Mouse (Mus musculus) forebrain, embryonic 10.5 days (tissue): Measurements from ENCODE around the gene Aif1. TPM values are rescaled to one million over a fixed set of nuclear protein-coding genes. Genes with fewer than 3 reads are reported as not detected.

Experiments
- DNase-seq: peaks from one replicate; pipeline ENCODE4 v3.0.0-alpha.2; 2017; ENCODE audit warnings: low spot score; ENCODE audit errors: extremely low spot score
- H3K27ac ChIP-seq: fragments of 300-500 bp; sonication (generic); 2 replicates; pipeline ENCODE4 v1.5.1; 2016; ENCODE audit warnings: mild to moderate bottlenecking
- H3K27me3 ChIP-seq: fragments of 300-500 bp; sonication (generic); 2 replicates; pipeline ENCODE4 v1.6.1; 2016; ENCODE audit warnings: mild to moderate bottlenecking; ENCODE audit not compliant: poor library complexity, severe bottlenecking
- H3K36me3 ChIP-seq: fragments of 300-500 bp; sonication (generic); replicated peaks from 2 replicates; pipeline ENCODE4 v1.6.1; 2016; ENCODE audit warnings: mild to moderate bottlenecking, moderate library complexity
- H3K4me1 ChIP-seq: fragments of 300-500 bp; sonication (generic); 2 replicates; pipeline ENCODE4 v1.6.1; 2016
- H3K4me3 ChIP-seq: fragments of 300-500 bp; sonication (generic); 2 replicates; pipeline ENCODE4 v1.5.1; 2016; ENCODE audit warnings: mild to moderate bottlenecking, moderate library complexity
- H3K9me3 ChIP-seq: fragments of 300-500 bp; sonication (generic); 2 replicates; pipeline ENCODE4 v1.6.1; 2016; ENCODE audit warnings: mild to moderate bottlenecking, moderate library complexity
- WGBS: fragments of 180-500 bp; shearing (Covaris S2); methylation state at CpG from one replicate; pipeline ENCODE4 v1.1.7; 2016; 5-methylcytosine and 5-hydroxymethylcytosine counted together
- polyA plus RNA-seq: library from polyadenylated mRNA; unstranded; fragments of >200 nt; fragmentation: Nextera tagmentation; extraction: Ambion mirVana; gene quantifications from 2 replicates; pipeline ENCODE4 v1.2.1, GENCODE M21; 2016

Aif1 gene
- polyA plus RNA-seq, 1 experiment from 2014 or later = 3.9 TPM

DNA sequence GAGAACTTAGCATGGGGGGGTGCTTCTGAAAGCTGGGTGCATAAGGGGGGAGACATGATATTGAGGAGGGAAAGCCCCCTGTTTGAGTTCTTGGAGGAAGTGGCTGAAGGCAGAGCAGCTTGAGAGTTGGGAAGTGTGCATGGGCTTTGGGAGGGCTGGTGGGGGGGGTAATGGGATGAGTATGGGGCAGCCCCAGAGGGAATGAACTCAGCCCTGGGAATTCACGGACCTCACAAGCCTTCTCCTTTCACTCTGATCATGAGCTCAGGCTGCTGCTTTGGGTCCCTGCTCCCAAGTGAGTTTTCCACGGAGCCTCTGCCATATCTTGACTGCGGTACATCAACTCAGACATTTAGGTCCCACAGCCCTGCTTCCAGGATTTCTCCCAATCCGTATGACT lies 26.6 kb upstream of the Aif1 start:
- Histone ChIP-seq H3K27me3 (peaks cover 76% of the 10 kb centered on the region), H3K4me1 (peaks cover 21% of the 10 kb centered on the region), H3K9me3 (no peaks in the 10 kb centered on the region), H3K36me3 (no peaks in the 10 kb centered on the region), H3K27ac (no peak overlapping the region), H3K4me3 (no peak overlapping the region)
- no peak for DNase-seq
- WGBS = 77% methylated on average over 4 of the region's 4 CpGs

DNA sequence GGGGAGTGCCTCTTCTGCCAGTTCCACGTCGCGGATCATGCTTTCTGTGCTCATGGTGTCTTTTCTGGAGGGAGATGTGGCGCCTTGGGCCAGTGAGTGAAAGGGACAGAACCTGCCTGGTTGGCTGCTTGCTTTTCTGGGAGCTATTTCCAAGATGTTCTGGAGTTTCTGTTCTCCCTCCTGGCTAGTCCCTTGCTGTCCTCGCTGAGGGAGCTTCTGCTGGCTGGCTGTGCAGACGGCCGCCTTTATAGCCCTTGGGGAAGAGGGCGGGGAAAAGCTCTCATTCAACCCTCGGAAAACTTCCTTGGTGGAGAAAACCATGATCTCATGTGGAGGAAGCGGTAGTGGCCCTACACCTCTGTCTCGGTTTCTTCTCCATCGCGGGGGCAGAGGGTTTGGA lies 25.9 kb upstream of the Aif1 start, which contains the start of gene Tnf:
TSS of gene Tnf (minus strand) at position 221 of the 400 bp plus-strand sequence.
- Histone ChIP-seq H3K4me1 (peaks cover 21% of the 10 kb centered on the region), H3K9me3 (no peaks in the 10 kb centered on the region), H3K27me3 (peaks cover 82% of the 10 kb centered on the region), H3K27ac (no peak within 1 kb of the TSS), H3K4me3 (no peak within 1 kb of the TSS), H3K36me3 (no peaks in the 10 kb centered on the region)
- no peak for DNase-seq
- WGBS = 52% methylated on average over 13 of the region's 13 CpGs

DNA sequence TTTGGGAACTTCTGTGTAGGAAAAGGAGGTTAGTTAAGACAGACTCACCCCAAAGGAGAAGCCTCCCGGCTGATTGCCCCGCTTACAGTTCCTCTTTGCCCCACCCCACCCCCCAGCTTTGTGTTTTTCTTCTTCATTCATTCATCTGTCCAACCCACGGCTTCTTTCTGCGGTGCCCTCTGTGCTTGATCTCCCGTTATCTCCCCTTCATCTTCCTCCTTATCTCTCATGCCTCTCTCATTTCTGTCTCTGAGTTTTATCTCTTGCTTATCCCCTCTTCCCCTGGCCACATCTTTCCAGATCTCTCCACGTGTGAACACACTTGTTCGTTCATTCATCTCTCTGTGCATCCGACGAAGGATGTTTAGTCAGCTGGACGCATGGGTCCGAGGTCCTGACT lies 25.3 kb upstream of the Aif1 start:
- DNase-seq = no peak
- Histone ChIP-seq H3K27ac (no peak overlapping the region), H3K36me3 (no peaks in the 10 kb centered on the region), H3K4me3 (no peak overlapping the region), H3K4me1 (peaks cover 24% of the 10 kb centered on the region), H3K27me3 (peaks cover 89% of the 10 kb centered on the region), H3K9me3 (no peaks in the 10 kb centered on the region)
- 85% methylated on average over 11 of the region's 11 CpGs for WGBS

DNA sequence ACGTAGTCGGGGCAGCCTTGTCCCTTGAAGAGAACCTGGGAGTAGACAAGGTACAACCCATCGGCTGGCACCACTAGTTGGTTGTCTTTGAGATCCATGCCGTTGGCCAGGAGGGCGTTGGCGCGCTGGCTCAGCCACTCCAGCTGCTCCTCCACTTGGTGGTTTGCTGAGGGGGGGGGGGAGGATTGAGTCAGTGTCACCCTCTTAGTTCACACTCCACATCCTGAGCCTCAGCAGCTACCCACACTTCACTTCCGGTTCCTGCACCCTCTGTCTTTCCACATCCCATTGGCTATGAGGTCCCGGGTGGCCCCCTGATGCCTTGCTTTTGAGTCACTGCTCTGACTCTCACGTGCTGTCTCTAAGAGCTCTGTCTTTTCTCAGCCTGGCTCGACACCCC lies 24.5 kb upstream of the Aif1 start:
- H3K27ac ChIP-seq = no peak overlapping the region
- H3K9me3 ChIP-seq = no peaks in the 10 kb centered on the region
- peaks cover 94% of the 10 kb centered on the region for H3K27me3 ChIP-seq
- 94% methylated on average over 11 of the region's 11 CpGs for WGBS
- H3K36me3 ChIP-seq = no peaks in the 10 kb centered on the region
- H3K4me3 ChIP-seq = no peak overlapping the region
- DNase-seq = no peak
- peaks cover 32% of the 10 kb centered on the region for H3K4me1 ChIP-seq

DNA sequence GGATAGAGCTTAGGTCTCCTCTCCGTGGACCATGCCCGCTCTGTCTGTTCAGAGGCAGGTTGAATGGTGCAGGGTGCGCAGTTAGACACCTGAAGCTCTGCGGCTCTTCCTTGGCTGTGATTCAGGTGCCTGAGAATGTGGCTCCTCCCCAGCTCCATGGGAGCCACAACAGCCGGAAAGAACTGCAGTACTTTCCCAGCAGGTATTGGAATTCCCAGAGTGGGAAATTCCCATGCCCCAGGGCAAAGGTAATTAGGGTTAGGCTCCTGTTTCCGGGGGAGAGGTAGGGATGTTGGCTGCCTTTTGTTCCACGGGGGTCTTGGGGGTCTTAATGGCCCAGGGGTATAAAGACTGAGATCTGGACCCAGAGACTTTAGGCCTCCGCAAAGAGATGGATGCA lies 23.1 kb upstream of the Aif1 start:
- peaks cover 94% of the 10 kb centered on the region for H3K27me3 ChIP-seq
- no peaks in the 10 kb centered on the region for H3K9me3 ChIP-seq
- no peak overlapping the region for H3K27ac ChIP-seq
- no peaks in the 10 kb centered on the region for H3K36me3 ChIP-seq
- H3K4me3 ChIP-seq = no peak overlapping the region
- DNase-seq = no peak
- WGBS = 25% methylated on average over 8 of the region's 8 CpGs
- H3K4me1 ChIP-seq = peaks cover 31% of the 10 kb centered on the region

DNA sequence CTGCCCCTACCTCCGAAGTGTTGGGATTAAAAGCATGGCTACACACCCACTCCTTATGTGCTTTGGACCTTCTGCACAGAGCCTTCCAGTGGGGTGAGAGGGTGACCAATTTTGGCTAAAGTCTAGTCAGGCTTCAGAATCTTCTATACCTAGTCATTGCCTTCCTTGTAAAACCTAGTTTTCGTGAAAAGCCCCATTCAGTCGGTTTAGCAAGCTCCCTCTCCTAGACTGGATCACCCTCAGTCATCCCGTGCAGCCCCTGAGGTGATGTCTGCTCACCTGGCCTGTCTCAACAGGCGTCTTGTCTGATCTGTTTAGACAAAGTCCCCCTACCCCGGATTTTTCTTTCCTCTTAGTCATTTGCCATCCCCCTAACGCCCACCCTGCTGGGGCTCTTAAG lies 22.2 kb upstream of the Aif1 start:
- peaks cover 92% of the 10 kb centered on the region for H3K27me3 ChIP-seq
- H3K4me3 ChIP-seq = no peak overlapping the region
- no peak overlapping the region for H3K27ac ChIP-seq
- WGBS = 55% methylated on average over 7 of the region's 7 CpGs
- no peaks in the 10 kb centered on the region for H3K36me3 ChIP-seq
- DNase-seq = no peak
- H3K9me3 ChIP-seq = no peaks in the 10 kb centered on the region
- peaks cover 32% of the 10 kb centered on the region for H3K4me1 ChIP-seq

DNA sequence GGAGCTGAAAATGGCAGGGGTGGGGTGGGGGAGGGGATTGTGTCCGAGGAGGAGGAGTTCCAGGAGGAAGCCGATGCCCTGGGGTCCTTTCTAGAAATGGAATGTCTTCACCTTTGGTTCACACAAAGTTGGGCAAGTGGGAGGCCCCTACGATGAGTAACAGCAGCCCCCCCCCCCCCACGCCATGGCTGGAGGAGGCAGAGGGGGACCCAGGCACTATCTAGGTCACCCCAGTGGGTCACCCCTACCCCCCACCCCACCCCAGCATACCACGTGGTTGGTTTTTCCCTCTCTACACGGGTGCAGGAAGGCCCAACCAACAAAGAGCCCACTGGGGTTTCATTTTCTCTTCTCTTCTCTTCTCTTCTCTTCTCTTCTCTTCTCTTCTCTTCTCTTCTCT lies 21.3 kb upstream of the Aif1 start:
- Histone ChIP-seq H3K27ac (no peak overlapping the region), H3K27me3 (peaks cover 83% of the 10 kb centered on the region), H3K9me3 (no peaks in the 10 kb centered on the region), H3K36me3 (no peaks in the 10 kb centered on the region), H3K4me3 (no peak overlapping the region), H3K4me1 (peaks cover 32% of the 10 kb centered on the region)
- 54% methylated on average over 6 of the region's 6 CpGs for WGBS
- no peak for DNase-seq

DNA sequence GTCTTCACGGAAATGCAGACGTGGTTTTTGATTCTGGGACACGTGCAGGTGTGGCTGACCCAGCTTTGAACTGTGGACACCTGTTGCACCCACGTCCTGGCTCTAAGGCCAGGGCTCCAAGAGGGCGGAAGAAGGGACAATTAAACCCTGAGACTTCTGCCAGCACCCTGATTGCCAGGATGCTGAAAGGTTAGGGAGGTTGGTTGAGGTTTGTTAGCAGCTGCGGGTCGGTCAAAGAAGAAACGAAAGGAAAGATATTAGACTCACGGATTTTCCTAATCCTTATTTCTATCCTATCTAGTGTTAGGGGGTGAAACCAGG lies 20.4 kb upstream of the Aif1 start:
- no peaks in the 10 kb centered on the region for H3K36me3 ChIP-seq
- peak overlapping the region; percentile 57 for H3K4me3 ChIP-seq
- peaks cover 32% of the 10 kb centered on the region for H3K4me1 ChIP-seq
- H3K27ac ChIP-seq = no peak overlapping the region
- peaks cover 75% of the 10 kb centered on the region for H3K27me3 ChIP-seq
- no peak for DNase-seq
- WGBS = 36% methylated on average over 9 of the region's 9 CpGs
- no peaks in the 10 kb centered on the region for H3K9me3 ChIP-seq

DNA sequence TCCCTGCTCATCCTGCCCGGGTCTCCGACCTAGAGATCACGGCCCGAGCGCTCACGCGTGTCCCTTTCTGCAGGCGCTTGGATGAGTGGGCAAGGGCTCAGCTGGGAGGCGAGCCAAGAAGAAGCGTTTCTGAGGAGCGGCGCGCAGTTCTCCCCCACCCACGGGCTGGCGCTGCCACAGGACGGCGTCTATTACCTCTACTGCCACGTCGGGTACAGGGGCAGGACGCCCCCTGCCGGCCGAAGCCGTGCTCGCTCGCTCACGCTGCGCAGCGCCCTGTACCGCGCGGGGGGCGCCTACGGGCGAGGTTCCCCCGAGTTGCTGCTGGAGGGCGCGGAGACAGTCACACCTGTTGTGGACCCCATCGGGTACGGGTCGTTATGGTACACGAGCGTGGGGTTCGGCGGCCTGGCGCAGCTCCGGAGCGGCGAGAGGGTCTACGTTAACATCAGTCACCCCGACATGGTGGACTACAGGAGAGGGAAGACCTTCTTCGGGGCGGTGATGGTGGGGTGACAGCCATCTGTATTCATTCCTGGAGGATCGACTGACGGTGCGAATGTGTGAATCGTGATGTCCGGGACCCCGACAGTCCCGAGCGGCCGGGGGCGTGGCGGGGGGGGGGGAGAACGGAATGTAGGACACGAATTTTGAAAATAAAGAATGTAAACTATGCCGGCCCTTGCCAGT lies 19.9 kb upstream of the Aif1 start:
- Histone ChIP-seq H3K27ac (peak overlapping the region; percentile 70), H3K9me3 (no peaks in the 10 kb centered on the region), H3K36me3 (no peaks in the 10 kb centered on the region), H3K4me1 (peaks cover 32% of the 10 kb centered on the region), H3K27me3 (peaks cover 70% of the 10 kb centered on the region), H3K4me3 (peak overlapping the region; percentile 57)
- peak; percentile 75 for DNase-seq
- 2% methylated on average over 66 of the region's 66 CpGs for WGBS

DNA sequence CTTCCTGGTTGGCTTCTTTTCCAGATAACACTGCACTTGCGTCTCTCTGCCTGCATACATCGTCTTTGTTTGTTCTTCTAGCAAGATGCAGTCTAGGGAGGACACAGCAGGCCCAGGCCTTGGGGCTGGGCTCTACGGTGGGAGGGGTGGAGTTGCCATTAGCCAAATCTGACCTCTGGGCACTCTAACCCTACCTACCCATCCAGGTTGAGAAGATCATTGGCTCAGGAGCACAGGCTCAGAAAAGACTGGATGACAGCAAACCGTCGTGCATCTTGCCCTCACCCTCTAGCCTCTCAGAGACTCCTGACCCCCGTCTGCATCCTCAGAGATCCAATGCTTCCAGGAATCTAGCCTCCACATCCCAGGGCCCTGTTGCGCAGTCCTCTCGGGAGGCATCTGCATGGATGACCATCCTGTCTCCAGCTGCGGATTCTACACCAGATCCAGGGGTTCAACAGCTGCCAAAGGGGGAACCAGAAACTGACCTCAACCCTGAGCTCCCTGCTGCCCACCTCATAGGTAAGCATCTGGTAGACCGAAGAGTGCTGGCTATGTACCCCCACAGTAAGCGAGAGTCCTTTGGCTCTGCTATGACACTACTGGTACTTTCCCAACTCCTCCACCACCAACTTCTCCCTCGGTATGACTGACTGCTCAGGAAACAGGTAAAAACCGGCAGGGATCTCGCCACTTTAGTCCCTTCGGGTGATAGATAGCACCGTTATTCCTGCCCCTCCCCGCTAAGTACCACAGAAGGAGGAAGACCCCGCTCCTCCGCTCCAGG lies 19.2 kb upstream of the Aif1 start:
- peak overlapping the region; percentile 70 for H3K27ac ChIP-seq
- H3K9me3 ChIP-seq = no peaks in the 10 kb centered on the region
- 49% methylated on average over 19 of the region's 19 CpGs for WGBS
- peaks cover 32% of the 10 kb centered on the region for H3K4me1 ChIP-seq
- peak overlapping the region; percentile 57 for H3K4me3 ChIP-seq
- H3K27me3 ChIP-seq = peaks cover 63% of the 10 kb centered on the region
- H3K36me3 ChIP-seq = no peaks in the 10 kb centered on the region
- no peak for DNase-seq

DNA sequence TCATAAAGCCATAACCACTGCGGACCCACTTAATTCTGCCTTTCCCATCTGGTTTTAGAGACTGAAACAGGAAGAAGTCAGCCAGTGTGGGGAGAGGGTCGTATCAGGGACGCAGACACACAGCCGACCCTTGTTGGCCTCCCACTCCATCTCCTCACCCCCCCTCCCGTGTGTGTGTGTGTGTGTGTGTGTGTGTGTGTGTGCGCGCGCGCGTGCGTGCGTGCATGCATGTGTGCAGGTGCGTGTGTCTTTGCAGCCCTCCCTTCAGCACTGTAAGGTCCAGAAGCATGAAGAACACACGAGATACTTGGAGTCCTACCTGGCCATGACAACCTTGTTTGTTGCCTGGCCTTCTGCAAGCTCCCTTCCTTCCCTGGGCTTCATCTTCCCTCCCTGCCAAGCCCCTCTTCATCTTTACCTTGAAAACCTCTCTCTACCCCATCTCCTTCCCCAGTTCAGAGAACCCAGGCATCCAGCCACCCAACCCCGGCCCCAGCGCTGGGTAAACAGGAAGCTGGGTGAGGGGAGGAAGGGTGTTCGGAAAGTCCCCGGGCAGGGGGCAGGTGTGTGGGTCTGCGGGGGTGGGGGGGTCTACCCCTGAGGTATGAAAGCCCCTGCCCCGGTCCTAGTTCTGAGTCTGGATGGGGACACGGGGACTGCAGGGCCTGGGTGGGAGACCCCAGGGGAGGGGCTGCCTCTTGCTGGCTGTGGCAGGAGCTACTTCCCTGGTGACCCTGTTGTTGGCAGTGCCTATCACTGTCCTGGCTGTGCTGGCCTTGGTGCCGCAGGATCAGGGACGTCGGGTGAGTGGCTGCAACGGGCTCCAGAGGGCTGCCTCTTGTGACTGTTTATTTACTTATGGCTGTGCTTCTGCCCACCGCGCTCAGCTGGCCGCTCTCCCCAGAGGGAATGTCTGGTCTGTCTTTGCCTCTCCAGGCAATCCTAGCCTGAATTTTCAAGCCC lies 18.3 kb upstream of the Aif1 start, which contains the start of gene Ltb:
TSS of gene Ltb (plus strand) at position 559 of the 963 bp plus-strand sequence.
- Histone ChIP-seq H3K4me3 (peak within 1 kb of the TSS; percentile 57), H3K4me1 (peaks cover 35% of the 10 kb centered on the region), H3K36me3 (no peaks in the 10 kb centered on the region), H3K27ac (no peak within 1 kb of the TSS), H3K27me3 (peaks cover 57% of the 10 kb centered on the region), H3K9me3 (no peaks in the 10 kb centered on the region)
- no peak for DNase-seq
- 77% methylated on average over 28 of the region's 28 CpGs for WGBS

DNA sequence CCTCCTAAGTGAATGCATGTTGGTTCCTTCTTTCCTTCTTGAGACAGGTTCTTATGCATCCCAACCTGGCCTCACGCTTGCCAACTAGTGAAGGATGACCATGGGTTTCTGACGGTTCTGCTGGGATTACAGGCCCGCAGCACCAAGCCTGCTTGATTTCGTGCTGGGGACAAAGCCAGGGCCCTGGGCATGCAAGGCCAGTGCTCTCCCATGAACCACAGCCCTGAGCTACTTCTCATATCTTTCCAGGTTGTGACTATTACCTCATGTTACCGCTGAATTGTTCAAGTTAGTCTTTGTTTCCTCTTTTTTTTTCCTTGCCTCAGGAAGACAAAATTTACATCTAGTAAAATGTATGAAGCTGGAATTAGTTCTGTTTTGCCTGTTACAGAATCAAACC lies 17.1 kb upstream of the Aif1 start:
- no peak overlapping the region for H3K27ac ChIP-seq
- no peaks in the 10 kb centered on the region for H3K9me3 ChIP-seq
- H3K27me3 ChIP-seq = peaks cover 47% of the 10 kb centered on the region
- no peak for DNase-seq
- peaks cover 29% of the 10 kb centered on the region for H3K4me1 ChIP-seq
- WGBS = 89% methylated on average over 5 of the region's 5 CpGs
- H3K4me3 ChIP-seq = no peak overlapping the region
- no peaks in the 10 kb centered on the region for H3K36me3 ChIP-seq
